Mouse (Mus musculus) kidney, embryonic 15.5 days (tissue): ENCODE results near the gene Trpv4. TPM values are rescaled to one million over a fixed set of nuclear protein-coding genes. Genes with fewer than 3 reads are reported as not detected.

Source experiments
- ATAC-seq: fragments of 200-750 bp; cut with Nextera tagmentation; replicated peaks from 2 replicates; pipeline ENCODE4 v1.8.0; 2017; ENCODE audit warnings: moderate TSS enrichment; ENCODE audit not compliant: low FRiP score
- H3K27ac ChIP-seq: fragments of 300-500 bp; sonication (generic); 2 replicates; pipeline ENCODE4 v1.5.1; 2015; ENCODE audit warnings: mild to moderate bottlenecking, inconsistent platforms
- H3K27me3 ChIP-seq: fragments of 300-500 bp; sonication (generic); 2 replicates; pipeline ENCODE4 v1.6.1; 2015; ENCODE audit warnings: inconsistent platforms
- H3K36me3 ChIP-seq: fragments of 300-500 bp; sonication (generic); 2 replicates; pipeline ENCODE4 v1.6.1; 2015; ENCODE audit warnings: inconsistent platforms
- H3K4me1 ChIP-seq: fragments of 300-500 bp; sonication (generic); 2 replicates; pipeline ENCODE4 v1.6.1; 2015; ENCODE audit warnings: inconsistent platforms
- H3K4me2 ChIP-seq: fragments of 300-500 bp; sonication (generic); 2 replicates; pipeline ENCODE4 v1.6.1; 2015; ENCODE audit warnings: moderate library complexity, mild to moderate bottlenecking, inconsistent platforms
- H3K4me3 ChIP-seq: fragments of 300-500 bp; sonication (generic); replicated peaks from 2 replicates; pipeline ENCODE4 v1.5.1; 2015; ENCODE audit warnings: mild to moderate bottlenecking, inconsistent platforms
- H3K9ac ChIP-seq: fragments of 300-500 bp; sonication (generic); 2 replicates; pipeline ENCODE4 v1.6.1; 2015; ENCODE audit warnings: mild to moderate bottlenecking, inconsistent platforms
- H3K9me3 ChIP-seq: fragments of 300-500 bp; sonication (generic); replicated peaks from 2 replicates; pipeline ENCODE4 v1.6.1; 2016; ENCODE audit warnings: inconsistent platforms
- WGBS: fragments of 180-500 bp; shearing (Covaris S2); methylation state at CpG from one replicate; pipeline ENCODE4 v1.1.7; 2015; ENCODE audit warnings: mixed read lengths; 5-methylcytosine and 5-hydroxymethylcytosine counted together
- polyA plus RNA-seq: library from polyadenylated mRNA; unstranded; fragments of >200 nt; fragmentation: Nextera tagmentation; extraction: Ambion mirVana; gene quantifications from 2 replicates; pipeline ENCODE4 v1.2.1, GENCODE M21; 2015

Gene Trpv4
- polyA plus RNA-seq, 1 experiment from 2014 or later, result 23.4 TPM

GRCm38 (mm10) chr5:114664750-114665149 lies 6.5 kb upstream of the Trpv4 start:
- H3K27ac ChIP-seq, result peak overlapping the region; percentile 41; the same call in 1 of the 2 replicates
- ATAC-seq, result no peak
- 74% methylated on average over 7 of the region's 7 CpGs for WGBS

DNA sequence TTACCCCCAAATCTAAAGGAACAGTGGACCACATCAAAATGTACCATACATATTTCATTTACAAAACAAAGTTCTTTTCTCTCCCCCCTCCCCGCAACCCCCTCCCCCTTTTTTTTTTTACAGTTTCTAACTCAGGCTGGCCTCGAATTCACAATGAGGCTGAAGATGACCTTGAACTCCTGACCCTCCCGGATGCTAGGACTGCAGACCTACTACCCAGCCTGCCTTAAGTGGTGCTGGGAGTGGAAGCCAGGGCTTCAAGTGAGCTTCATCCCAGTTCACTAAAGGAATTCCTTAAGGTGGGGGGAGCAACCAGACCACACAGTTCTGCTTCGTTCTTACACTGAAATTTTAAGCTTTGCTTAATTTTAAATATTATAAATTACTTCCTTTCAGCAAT lies 5.9 kb upstream of the Trpv4 start:
- Histone ChIP-seq H3K4me3 (no peak overlapping the region), H3K4me2 (no peak overlapping the region)
- 79% methylated on average over 4 of the region's 4 CpGs for WGBS

More at GRCm38 (mm10) chr5:114664750-114665149, 6.5 kb upstream of the Trpv4 start:
- H3K4me1 ChIP-seq, result peaks cover 21% of the 10 kb centered on the region
- H3K4me3 ChIP-seq, result no peak overlapping the region
- 0 out of 2 replicates have a peak, but pooled peaks cover 3% of the 10 kb centered on the region for H3K9me3 ChIP-seq
- H3K4me2 ChIP-seq, result no peak overlapping the region
- H3K36me3 ChIP-seq, result peaks cover under 1% of the 10 kb centered on the region; the same call in 1 of the 2 replicates
- no peak overlapping the region for H3K9ac ChIP-seq
- H3K27me3 ChIP-seq, result peaks cover under 1% of the 10 kb centered on the region; the same call in 1 of the 2 replicates

DNA sequence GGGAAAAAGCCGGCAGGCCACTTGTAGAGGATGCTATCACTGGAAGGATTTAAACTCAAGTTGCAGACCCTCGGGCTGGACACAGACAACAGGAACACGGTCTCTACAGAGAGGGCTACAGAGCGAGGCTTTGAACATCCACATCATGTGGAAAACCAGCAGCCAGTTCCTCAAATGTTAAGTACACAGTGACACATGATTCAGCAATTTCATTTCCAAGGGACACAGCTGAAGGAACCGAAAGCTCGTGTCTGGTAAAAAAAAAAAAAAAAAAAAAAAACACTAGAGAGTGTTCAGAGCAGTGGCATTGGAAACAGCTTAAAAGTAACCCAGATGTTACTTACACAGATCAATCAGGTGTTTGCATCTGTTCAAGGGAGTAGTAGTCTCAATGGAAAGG lies 2.8 kb upstream of the Trpv4 start:
- Histone ChIP-seq H3K4me2 (no peak overlapping the region), H3K9me3 (0 out of 2 replicates have a peak, but pooled peaks cover 3% of the 10 kb centered on the region), H3K9ac (no peak overlapping the region), H3K27ac (no peak overlapping the region), H3K4me3 (no peak overlapping the region), H3K27me3 (peaks cover 34% of the 10 kb centered on the region), H3K36me3 (no peaks in the 10 kb centered on the region), H3K4me1 (peaks cover 41% of the 10 kb centered on the region)
- no peak for ATAC-seq
- 52% methylated on average over 6 of the region's 6 CpGs for WGBS

More for the DNA sequence above, 5.9 kb upstream of the Trpv4 start:
- ATAC-seq, result no peak
- Histone ChIP-seq H3K9me3 (0 out of 2 replicates have a peak, but pooled peaks cover 3% of the 10 kb centered on the region), H3K27ac (no peak overlapping the region), H3K27me3 (peaks cover 7% of the 10 kb centered on the region), H3K36me3 (no peaks in the 10 kb centered on the region), H3K4me1 (peaks cover 22% of the 10 kb centered on the region), H3K9ac (no peak overlapping the region)

- Histone ChIP-seq H3K9me3 (0 out of 2 replicates have a peak, but pooled peaks cover 3% of the 10 kb centered on the region), H3K4me2 (peak overlapping the region; percentile 96), H3K4me1 (peaks cover 59% of the 10 kb centered on the region), H3K9ac (peak overlapping the region; percentile 61), H3K27ac (peak overlapping the region; percentile 75), H3K4me3 (peak overlapping the region; percentile 63), H3K36me3 (no peaks in the 10 kb centered on the region), H3K27me3 (peaks cover 34% of the 10 kb centered on the region)
- peak; percentile 59 for ATAC-seq
- WGBS, result 23% methylated on average over 10 of the region's 10 CpGs
Observed at GRCm38 (mm10) chr5:114657426-114657825, 795 bp downstream of the Trpv4 start.

DNA sequence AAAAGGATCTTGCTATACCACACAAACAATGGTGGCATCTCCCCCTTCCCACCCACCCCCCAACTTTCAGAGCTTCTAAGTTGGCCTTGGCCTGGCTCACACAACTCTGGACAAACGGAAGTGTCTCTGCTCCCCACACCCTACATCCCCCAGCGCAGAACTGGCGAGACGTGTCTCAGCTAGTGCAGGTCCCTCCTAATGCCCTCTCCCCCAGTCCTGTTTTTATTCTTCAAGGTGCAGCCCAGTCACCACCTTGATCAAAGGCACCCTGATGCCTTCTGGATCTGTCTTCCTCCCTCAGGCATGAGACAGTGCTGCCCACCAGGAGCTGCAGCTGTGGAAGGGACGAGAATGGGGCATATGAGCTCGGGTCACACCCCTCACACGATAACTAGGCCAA lies 1.9 kb downstream of the Trpv4 start:
- Histone ChIP-seq H3K4me2 (peak overlapping the region; percentile 96), H3K4me3 (no peak overlapping the region), H3K36me3 (no peaks in the 10 kb centered on the region), H3K9me3 (no peaks in the 10 kb centered on the region), H3K27ac (peak overlapping the region; percentile 75), H3K9ac (peak overlapping the region; percentile 21; the same call in 1 of the 2 replicates), H3K27me3 (peaks cover 34% of the 10 kb centered on the region), H3K4me1 (peaks cover 69% of the 10 kb centered on the region)
- 69% methylated on average over 7 of the region's 7 CpGs for WGBS
- ATAC-seq, result no peak

DNA sequence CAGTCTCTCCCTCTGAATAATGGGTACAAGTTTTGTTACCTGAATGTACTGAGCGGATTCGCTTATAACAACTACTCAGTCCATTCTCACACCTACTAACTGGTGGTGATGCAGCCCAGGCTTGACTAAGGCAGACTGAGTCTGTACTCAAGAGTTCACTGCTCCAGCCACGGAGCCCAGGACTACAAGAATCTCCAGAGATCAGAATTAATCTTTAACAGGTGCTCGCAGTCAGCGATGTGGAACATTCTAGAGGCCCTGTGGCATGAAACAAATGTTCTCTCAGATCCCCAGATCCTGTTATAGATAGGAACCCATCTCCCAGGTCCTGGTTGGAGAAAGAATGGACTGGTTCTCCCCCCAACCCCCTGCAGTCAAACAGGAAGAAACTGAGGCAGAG lies 2.5 kb downstream of the Trpv4 start:
- Histone ChIP-seq H3K9ac (no peak overlapping the region), H3K27me3 (peaks cover 34% of the 10 kb centered on the region), H3K4me2 (peak overlapping the region; percentile 96; the same call in 1 of the 2 replicates), H3K36me3 (no peaks in the 10 kb centered on the region), H3K4me3 (no peak overlapping the region), H3K27ac (peak overlapping the region; percentile 75), H3K4me1 (peaks cover 74% of the 10 kb centered on the region), H3K9me3 (no peaks in the 10 kb centered on the region)
- no peak for ATAC-seq
- 76% methylated on average over 5 of the region's 5 CpGs for WGBS

DNA sequence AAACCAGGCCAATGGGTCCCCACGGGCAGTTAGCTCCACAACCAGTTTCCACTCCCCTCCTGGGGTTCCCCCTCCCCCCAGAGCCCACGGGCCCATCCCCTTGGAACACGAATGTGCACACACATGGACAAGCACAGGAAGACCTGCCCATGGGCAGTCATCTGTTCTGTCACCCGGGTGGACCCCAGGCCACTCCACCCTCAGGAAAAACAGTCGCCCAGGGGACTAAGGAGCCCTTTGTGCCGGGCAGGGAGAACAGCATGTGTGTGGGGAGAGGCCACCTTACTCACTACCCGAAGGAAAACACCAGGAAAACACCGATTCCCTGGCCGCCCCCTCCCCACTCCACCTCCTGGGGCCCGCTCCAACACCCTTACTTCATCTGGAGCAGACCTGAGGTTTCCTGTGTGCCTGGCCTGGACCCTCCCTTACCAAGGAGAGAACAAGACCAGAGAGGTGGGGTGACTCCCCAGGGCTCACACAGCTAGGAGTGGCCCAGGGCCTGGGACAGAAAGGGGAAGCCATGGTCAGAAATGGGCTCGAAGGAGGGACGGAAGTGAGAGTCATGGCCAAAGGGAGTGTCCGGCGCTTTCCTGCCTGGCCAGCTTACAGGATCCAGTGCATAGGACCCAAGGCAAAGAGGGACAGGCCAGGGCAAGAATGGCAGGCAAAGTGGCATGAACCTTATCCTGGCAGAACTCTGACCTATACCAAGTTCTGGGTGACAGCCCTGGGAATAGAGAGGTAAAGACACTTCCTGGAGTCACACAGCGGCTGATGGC lies 4.4 kb downstream of the Trpv4 start:
- Histone ChIP-seq H3K27me3 (peaks cover 27% of the 10 kb centered on the region), H3K9me3 (no peaks in the 10 kb centered on the region), H3K27ac (no peak overlapping the region; the same call in 1 of the 2 replicates), H3K4me3 (no peak overlapping the region), H3K9ac (no peak overlapping the region), H3K4me1 (peaks cover 87% of the 10 kb centered on the region), H3K36me3 (no peaks in the 10 kb centered on the region), H3K4me2 (no peak overlapping the region)
- no peak for ATAC-seq
- WGBS, result 61% methylated on average over 13 of the region's 15 CpGs

- Histone ChIP-seq H3K4me2 (peak overlapping the region; percentile 46), H3K4me3 (no peak overlapping the region), H3K27ac (peak overlapping the region; percentile 20), H3K9me3 (no peaks in the 10 kb centered on the region), H3K4me1 (peaks cover 88% of the 10 kb centered on the region), H3K36me3 (no peaks in the 10 kb centered on the region), H3K27me3 (peaks cover 4% of the 10 kb centered on the region), H3K9ac (no peak overlapping the region; the same call in 1 of the 2 replicates)
- 15% methylated on average over 3 of the region's 3 CpGs for WGBS
- ATAC-seq, result no peak
Observed at GRCm38 (mm10) chr5:114651449-114651848, 6.8 kb downstream of the Trpv4 start.

- Histone ChIP-seq H3K27ac (peak overlapping the region; percentile 20), H3K27me3 (peaks cover 2% of the 10 kb centered on the region; the same call in 1 of the 2 replicates)
- WGBS, result 23% methylated on average over 14 of the region's 14 CpGs
Observed at GRCm38 (mm10) chr5:114651002-114651401, 7.2 kb downstream of the Trpv4 start.

GRCm38 (mm10) chr5:114648728-114649311 lies 9.4 kb downstream of the Trpv4 start:
- H3K4me1 ChIP-seq, result peaks cover 74% of the 10 kb centered on the region
- H3K9ac ChIP-seq, result no peak overlapping the region
- H3K36me3 ChIP-seq, result no peaks in the 10 kb centered on the region

More at GRCm38 (mm10) chr5:114651002-114651401, 7.2 kb downstream of the Trpv4 start:
- H3K4me1 ChIP-seq, result peaks cover 85% of the 10 kb centered on the region
- H3K9me3 ChIP-seq, result no peaks in the 10 kb centered on the region
- peak; percentile 37; the same call in 1 of the 2 replicates for ATAC-seq
- no peak overlapping the region; the same call in 1 of the 2 replicates for H3K9ac ChIP-seq
- peak overlapping the region; percentile 46 for H3K4me2 ChIP-seq
- H3K4me3 ChIP-seq, result no peak overlapping the region
- no peaks in the 10 kb centered on the region for H3K36me3 ChIP-seq

DNA sequence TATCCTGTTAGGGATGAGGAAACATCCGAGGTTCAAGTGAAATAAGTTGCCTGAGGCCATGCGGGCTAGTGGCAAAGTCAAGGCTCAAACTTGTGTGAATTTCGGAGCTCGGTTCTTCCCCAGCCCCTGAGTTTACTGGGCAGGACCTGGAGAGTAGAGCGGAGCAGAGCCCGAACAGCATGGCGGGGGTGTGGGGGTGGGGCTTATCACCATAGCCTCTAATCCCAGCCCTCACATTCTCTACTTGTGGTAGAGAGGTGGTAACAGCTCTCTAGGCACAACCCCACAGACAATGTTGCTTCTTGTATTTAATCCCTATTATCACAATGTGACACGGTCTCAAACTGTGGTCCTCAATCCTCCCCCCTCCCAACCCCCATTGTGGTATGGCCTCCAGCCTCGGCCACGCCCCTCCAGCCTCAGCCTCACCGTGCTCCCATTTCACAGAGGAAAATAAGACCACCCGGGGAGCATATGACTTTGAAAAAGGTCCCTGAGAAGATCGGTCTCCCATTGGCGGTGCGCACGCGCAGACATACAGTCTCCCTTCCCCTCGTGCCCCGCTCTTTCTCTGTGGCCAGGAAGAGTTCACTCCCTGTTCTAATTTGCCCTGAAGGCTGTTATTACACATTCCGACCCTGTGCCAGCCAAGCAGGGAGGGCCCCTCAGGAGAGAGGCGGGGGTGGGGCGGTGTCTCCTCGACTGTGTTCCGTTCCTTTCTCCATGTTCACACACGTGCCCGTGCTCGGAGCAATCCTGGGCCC lies 10.8 kb downstream of the Trpv4 start:
- Histone ChIP-seq H3K27ac (peak overlapping the region; percentile 52), H3K36me3 (no peaks in the 10 kb centered on the region), H3K9me3 (no peaks in the 10 kb centered on the region), H3K4me1 (peaks cover 61% of the 10 kb centered on the region), H3K4me2 (peak overlapping the region; percentile 62), H3K27me3 (0 out of 2 replicates have a peak, but pooled peaks cover 5% of the 10 kb centered on the region), H3K9ac (0 out of 2 replicates have a peak overlapping the region, but pooled peaks have one; percentile 8), H3K4me3 (peak overlapping the region; percentile 34)
- ATAC-seq, result peak; percentile 57
- WGBS, result 2% methylated on average over 27 of the region's 27 CpGs

More at GRCm38 (mm10) chr5:114648728-114649311, 9.4 kb downstream of the Trpv4 start:
- no peaks in the 10 kb centered on the region for H3K9me3 ChIP-seq
- no peak overlapping the region for H3K4me3 ChIP-seq
- H3K27ac ChIP-seq, result peak overlapping the region; percentile 24; the same call in 1 of the 2 replicates
- H3K27me3 ChIP-seq, result 0 out of 2 replicates have a peak, but pooled peaks cover 5% of the 10 kb centered on the region
- 66% methylated on average over 11 of the region's 11 CpGs for WGBS
- no peak overlapping the region for H3K4me2 ChIP-seq
- ATAC-seq, result no peak
